ENCODE assay signal across 12 mouse cellular contexts in the genomic region with DNA sequence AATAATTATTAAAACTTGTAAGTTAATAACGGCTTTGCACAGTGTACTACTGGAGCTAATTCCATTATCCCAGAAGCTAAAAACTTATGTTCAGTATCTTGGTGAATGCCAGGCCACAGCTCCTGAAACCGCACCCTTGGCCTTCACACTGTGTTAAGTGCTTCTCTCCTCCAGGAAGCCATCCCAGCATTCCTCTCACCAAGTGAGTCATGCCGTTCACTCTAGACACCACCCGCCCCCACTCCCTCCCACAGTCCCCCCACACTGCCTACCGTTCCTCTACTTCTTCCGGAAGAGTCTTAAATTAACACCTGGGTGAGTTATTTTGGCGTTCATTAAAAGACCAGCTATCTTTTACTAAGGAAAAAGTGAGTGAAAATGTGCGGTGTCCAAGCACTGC.
DNase-seq lines count a peak whose midpoint lies in the region; ATAC-seq and TF ChIP-seq lines count a peak whose summit lies in the region.
"Had no signal": no experiment of that assay in that cellular context is flagged by ENCODE, and none has a peak within 500 bp of the region (broad histone marks: within the 10 kb centered on the region; RNA-seq: fewer than 3 reads in every experiment).

No protein-coding gene starts in this region.

- no peaks in the 10 kb centered on the region for H3K27me3 ChIP-seq in heart, embryonic 14.5 days (ENCODE audit: control insufficient read depth, insufficient read depth, low read length)
- no peaks in the 10 kb centered on the region for H3K27me3 ChIP-seq in hindbrain, embryonic 16.5 days (replicated peaks; ENCODE audit: control insufficient read depth, insufficient read depth, low read length)

- H3K4me2 ChIP-seq in heart, embryonic 14.5 days (ENCODE audit: low read length): peak overlapping the region; percentile 43
- no peak overlapping the region for H3K4me2 ChIP-seq in hindbrain, embryonic 16.5 days (ENCODE audit: low read length)
- H3K4me2 ChIP-seq: liver, embryonic 11.5 days had no signal

- ATAC-seq in frontal cortex, adult (ENCODE audit: low TSS enrichment): peak; percentile 49; the same call in 1 of the 2 replicates
- no peak for ATAC-seq in heart, embryonic 14.5 days (ENCODE audit: insufficient number of reproducible peaks, insufficient read depth, low FRiP score, low read depth)
- no peak for ATAC-seq in hindbrain, embryonic 16.5 days

- no peak overlapping the region; the same call in 1 of the 2 replicates for H3K4me3 ChIP-seq in layer of hippocampus, adult 2 months
- H3K4me3 ChIP-seq in heart, embryonic 14.5 days (ENCODE audit: control insufficient read depth in 1 of 2, insufficient read depth in 1 of 2, low read depth in 1 of 2, low read length in 2 of 2): no peak overlapping the region
- no peak overlapping the region for H3K4me3 ChIP-seq in hindbrain, embryonic 16.5 days (ENCODE audit: low read length)
- H3K4me3 ChIP-seq: forebrain, embryonic 10.5 days had no signal

- no peaks in the 10 kb centered on the region for H3K36me3 ChIP-seq in heart, embryonic 14.5 days (ENCODE audit: control insufficient read depth, insufficient read depth, low read length)
- no peaks in the 10 kb centered on the region for H3K36me3 ChIP-seq in hindbrain, embryonic 16.5 days (ENCODE audit: control insufficient read depth, insufficient read depth, low read length)
- H3K36me3 ChIP-seq: forebrain, embryonic 10.5 days had no signal

- peaks cover 28 to 48% of the 10 kb centered on the region in 2 experiments for H3K4me1 ChIP-seq in heart, embryonic 14.5 days (ENCODE audit: control insufficient read depth in 2 of 2, insufficient read depth in 2 of 2, low read length in 2 of 2)
- H3K4me1 ChIP-seq in hindbrain, embryonic 16.5 days (ENCODE audit: control insufficient read depth, insufficient read depth, low read depth, low read length): peaks cover 3% of the 10 kb centered on the region

- H3K27ac ChIP-seq in layer of hippocampus, adult 2 months: peak overlapping the region; percentile 32
- peak overlapping the region; percentile 66 to 77 for H3K27ac ChIP-seq in heart, embryonic 14.5 days (replicated peaks in 1 of 2; ENCODE audit: control insufficient read depth in 1 of 2, insufficient read depth in 1 of 2, low read depth in 2 of 2, low read length in 2 of 2)
- H3K27ac ChIP-seq in hindbrain, embryonic 16.5 days (ENCODE audit: low read depth, low read length): no peak overlapping the region
- H3K27ac ChIP-seq: forebrain, embryonic 10.5 days had no signal

- 21% methylated on average over 8 of the region's 8 CpGs for WGBS in heart, embryonic 14.5 days
- 54% methylated on average over 8 of the region's 8 CpGs for WGBS in hindbrain, embryonic 16.5 days

- H3K9ac ChIP-seq in heart, embryonic 14.5 days (ENCODE audit: low read length): peak overlapping the region; percentile 21; the same call in 1 of the 2 replicates
- no peak overlapping the region for H3K9ac ChIP-seq in hindbrain, embryonic 16.5 days (ENCODE audit: low read depth, low read length)

- no peak for DNase-seq in frontal cortex, postnatal 36 days (ENCODE audit: low spot score in 2 of 2)
- no peak for DNase-seq in layer of hippocampus, adult 2 months (ENCODE audit: low spot score in 2 of 2)
- no peak for DNase-seq in layer of hippocampus, postnatal 10 days (ENCODE audit: low spot score in 2 of 2)
- peak; percentile 62 for DNase-seq in Muller cell, postnatal 12 days (ENCODE audit: inconsistent ontology term)
- no peak for DNase-seq in thymus, postnatal 4 days
- DNase-seq: gastrocnemius, postnatal 36 days; layer of hippocampus, postnatal 36 days had no signal

- TF ChIP-seq CTCF in layer of hippocampus, adult 2 months (conservative IDR thresholded peaks at IDR 0.05): no peak

- H3K9me3 ChIP-seq in heart, embryonic 14.5 days (ENCODE audit: control insufficient read depth, low read length): no peaks in the 10 kb centered on the region
- H3K9me3 ChIP-seq in hindbrain, embryonic 16.5 days (ENCODE audit: control insufficient read depth, low read length): no peaks in the 10 kb centered on the region
- H3K9me3 ChIP-seq: forebrain, embryonic 10.5 days had no signal
